Mouse (Mus musculus): ENCODE data around the gene Pip5k1c. TPM values are rescaled to one million over a fixed set of nuclear protein-coding genes. Genes with fewer than 3 reads are reported as not detected.

Gene Pip5k1c
- polyA plus RNA-seq, 1 experiment from 2014 or later = 32.0 TPM

DNA sequence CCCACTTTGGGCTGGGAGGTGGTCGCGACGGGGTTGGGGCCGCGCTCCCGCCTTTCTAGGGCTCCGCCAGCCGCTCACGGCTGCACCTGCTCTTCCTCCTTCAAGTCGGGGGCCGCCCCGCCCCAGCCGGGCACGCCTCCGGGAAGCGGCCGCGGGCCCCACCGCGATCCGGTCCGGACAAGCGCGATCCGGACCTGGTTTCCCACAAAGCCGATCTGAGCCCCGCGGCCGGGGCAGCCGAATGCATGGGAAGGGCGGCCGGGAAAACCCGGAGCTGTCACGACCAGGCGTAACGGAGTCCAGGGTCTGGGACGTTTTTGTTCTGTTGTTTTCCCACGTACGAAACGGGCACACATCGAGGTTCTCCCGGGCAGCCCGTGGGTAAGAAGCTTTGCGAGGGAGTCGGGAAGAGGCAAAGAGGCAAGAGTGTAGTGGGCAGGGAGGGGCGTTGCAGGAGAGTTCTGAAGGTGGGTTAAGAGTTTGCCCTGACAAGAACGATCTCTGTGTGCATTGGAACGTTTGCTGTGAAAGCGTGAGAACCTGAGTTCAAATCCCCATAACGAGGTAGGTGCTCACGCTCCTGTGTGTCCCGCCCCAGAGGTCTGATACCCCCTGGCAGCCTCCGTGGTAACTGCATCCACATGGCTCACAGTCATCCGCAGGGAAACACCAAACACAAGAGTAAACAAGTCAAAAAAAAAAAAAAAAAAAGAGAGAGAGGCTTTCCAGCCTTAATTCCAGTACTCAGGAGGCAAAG, 6.9 kb upstream of the Pip5k1c start:
- Histone ChIP-seq H3K4me2 (peak overlapping the region; percentile 77), H3K9ac (peak overlapping the region; percentile 76), H3K36me3 (no peaks in the 10 kb centered on the region), H3K9me3 (no peaks in the 10 kb centered on the region), H3K27ac (replicated peaks) (no peak overlapping the region), H3K27me3 (replicated peaks) (peaks cover 81% of the 10 kb centered on the region), H3K4me1 (peaks cover 17% of the 10 kb centered on the region), H3K4me3 (peak overlapping the region; percentile 51)
- peak; percentile 77 for ATAC-seq (ENCODE audit: extremely low read depth, insufficient number of reproducible peaks, low FRiP score, low TSS enrichment)
- 1% methylated on average over 53 of the region's 54 CpGs for WGBS

DNA sequence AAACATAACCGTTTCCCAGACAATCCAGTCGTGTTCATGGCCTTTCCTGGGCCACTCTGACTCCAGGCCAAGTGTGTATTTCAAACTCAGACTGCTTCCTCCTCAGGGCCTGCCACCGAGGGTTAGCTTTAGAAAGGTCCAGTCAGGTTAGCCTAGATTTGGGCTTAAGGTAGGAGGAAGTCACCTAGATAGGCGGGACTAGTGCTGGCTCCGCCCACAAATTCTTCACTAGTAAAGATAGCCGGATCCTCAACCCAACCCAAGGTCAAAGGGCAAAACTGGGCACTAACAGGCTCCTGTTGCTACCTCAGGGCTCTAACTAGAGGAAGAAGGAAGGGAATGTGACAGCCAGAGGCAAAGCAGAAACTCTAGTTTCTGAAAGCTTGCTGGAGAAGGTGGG, 6.2 kb upstream of the Pip5k1c start:
- no peak overlapping the region for H3K4me3 ChIP-seq
- H3K27me3 ChIP-seq (replicated peaks) = peaks cover 81% of the 10 kb centered on the region
- H3K4me1 ChIP-seq = peaks cover 23% of the 10 kb centered on the region
- 42% methylated on average over 6 of the region's 6 CpGs for WGBS
- H3K9me3 ChIP-seq = no peaks in the 10 kb centered on the region
- no peak overlapping the region for H3K9ac ChIP-seq
- no peak overlapping the region; the same call in 1 of the 2 replicates for H3K4me2 ChIP-seq
- H3K36me3 ChIP-seq = no peaks in the 10 kb centered on the region
- no peak for ATAC-seq (ENCODE audit: extremely low read depth, insufficient number of reproducible peaks, low FRiP score, low TSS enrichment)
- H3K27ac ChIP-seq (replicated peaks) = no peak overlapping the region

DNA sequence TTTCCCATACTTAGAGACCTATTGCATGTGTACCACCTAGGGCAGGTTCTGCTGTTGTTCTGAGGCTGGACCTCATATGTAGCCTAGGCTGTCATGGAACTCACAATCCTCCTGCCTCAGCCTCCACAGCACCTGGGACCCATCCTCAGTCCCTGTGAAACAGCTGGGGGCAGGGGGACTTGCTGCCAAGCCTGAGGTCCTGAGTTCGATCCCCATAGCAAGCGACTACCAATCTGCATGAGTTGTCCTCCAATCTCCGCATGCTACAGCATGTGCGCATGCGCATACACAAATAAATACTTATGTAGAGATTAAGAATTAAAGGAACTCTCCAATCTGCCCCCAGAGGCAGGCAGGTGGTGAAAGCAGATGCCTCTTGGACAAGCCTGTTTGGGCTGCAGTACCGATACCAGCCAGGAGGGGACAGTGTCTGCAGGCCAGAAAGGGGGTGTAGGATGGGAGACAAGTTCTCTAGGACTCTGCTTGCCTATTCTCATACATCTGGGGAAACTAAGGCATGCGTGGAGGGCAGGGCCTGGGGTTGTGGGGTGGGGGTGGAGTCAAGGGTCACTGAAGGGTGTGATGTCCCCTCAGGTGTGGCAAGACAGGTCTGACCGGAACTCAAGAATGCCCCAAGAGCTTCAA, 5.1 kb upstream of the Pip5k1c start:
- Histone ChIP-seq H3K4me3 (no peak overlapping the region), H3K27me3 (replicated peaks) (peaks cover 74% of the 10 kb centered on the region), H3K9me3 (no peaks in the 10 kb centered on the region), H3K4me1 (peaks cover 23% of the 10 kb centered on the region), H3K4me2 (no peak overlapping the region), H3K36me3 (no peaks in the 10 kb centered on the region), H3K9ac (no peak overlapping the region), H3K27ac (replicated peaks) (no peak overlapping the region)
- WGBS = 52% methylated on average over 8 of the region's 8 CpGs
- no peak for ATAC-seq (ENCODE audit: extremely low read depth, insufficient number of reproducible peaks, low FRiP score, low TSS enrichment)

DNA sequence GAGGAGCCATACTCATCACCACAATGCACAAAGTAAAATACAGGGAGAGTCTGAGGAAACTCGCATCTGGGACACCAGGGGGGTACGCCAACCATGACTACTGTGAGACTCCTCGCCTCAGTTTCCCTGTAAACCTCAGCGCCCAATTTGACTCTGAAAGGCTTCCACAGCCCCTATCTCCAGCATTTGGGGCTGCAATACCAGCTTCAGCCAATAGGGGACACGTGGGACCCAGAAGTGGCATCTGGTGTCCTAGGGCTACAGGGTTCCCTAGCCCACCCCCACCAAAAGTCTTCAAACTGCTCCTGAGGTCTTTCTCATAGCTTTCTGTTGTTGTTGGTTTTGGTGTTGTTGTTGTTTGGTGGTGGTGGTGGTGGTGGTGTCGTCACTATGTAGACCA, 4.2 kb upstream of the Pip5k1c start:
- no peak overlapping the region for H3K9ac ChIP-seq
- H3K4me2 ChIP-seq = no peak overlapping the region
- no peak overlapping the region for H3K27ac ChIP-seq (replicated peaks)
- peaks cover 25% of the 10 kb centered on the region for H3K4me1 ChIP-seq
- no peak for ATAC-seq (ENCODE audit: extremely low read depth, insufficient number of reproducible peaks, low FRiP score, low TSS enrichment)
- H3K36me3 ChIP-seq = no peaks in the 10 kb centered on the region
- peaks cover 65% of the 10 kb centered on the region for H3K27me3 ChIP-seq (replicated peaks)
- no peak overlapping the region for H3K4me3 ChIP-seq
- 22% methylated on average over 6 of the region's 6 CpGs for WGBS
- H3K9me3 ChIP-seq = no peaks in the 10 kb centered on the region

DNA sequence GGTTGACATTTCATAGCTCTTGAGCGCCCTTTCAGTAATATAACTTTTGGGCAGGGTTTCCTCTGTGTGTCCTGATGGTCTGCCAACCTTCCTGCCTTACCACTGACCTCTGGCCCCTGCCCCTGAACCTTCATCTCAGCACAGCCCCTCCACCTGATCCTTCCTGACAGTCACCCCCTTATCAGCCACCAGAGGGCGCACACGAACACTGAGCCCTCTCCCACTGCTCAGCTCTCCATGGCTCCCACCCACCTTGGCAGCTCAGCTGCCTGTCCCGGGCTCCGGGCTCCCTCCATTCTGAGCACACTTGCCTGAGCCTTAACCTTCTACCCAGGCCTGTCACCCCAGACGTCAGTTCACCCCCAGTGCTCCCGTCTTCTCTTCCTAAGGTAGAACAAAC, 3.5 kb upstream of the Pip5k1c start:
- H3K36me3 ChIP-seq = no peaks in the 10 kb centered on the region
- peak overlapping the region; percentile 44; the same call in 1 of the 2 replicates for H3K9ac ChIP-seq
- no peak overlapping the region for H3K4me2 ChIP-seq
- 2% methylated on average over 7 of the region's 7 CpGs for WGBS
- H3K27me3 ChIP-seq (replicated peaks) = peaks cover 58% of the 10 kb centered on the region
- no peak overlapping the region for H3K27ac ChIP-seq (replicated peaks)
- no peaks in the 10 kb centered on the region for H3K9me3 ChIP-seq
- H3K4me3 ChIP-seq = no peak overlapping the region
- peaks cover 32% of the 10 kb centered on the region for H3K4me1 ChIP-seq
- no peak for ATAC-seq (ENCODE audit: extremely low read depth, insufficient number of reproducible peaks, low FRiP score, low TSS enrichment)

DNA sequence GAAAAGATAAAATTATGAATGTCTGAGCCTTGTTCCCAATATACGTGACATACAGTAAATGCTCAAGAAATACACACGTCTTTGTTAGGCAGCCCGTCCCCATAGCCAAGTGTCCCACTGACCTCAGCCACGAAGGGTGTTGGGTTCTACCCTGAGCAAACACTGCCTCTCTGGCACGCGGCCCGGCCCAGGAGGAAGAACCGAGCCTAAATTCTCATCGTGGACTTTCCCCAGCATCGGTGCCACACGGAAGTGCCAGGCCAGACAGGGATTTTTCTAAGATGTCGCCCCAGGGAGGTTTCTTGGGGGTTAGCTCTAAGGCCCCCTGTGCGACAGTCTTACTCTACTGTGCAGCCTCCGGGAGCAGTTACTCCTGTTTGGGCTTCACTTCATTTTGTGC, 3.0 kb upstream of the Pip5k1c start:
- Histone ChIP-seq H3K27ac (replicated peaks) (no peak overlapping the region), H3K9ac (no peak overlapping the region), H3K36me3 (no peaks in the 10 kb centered on the region), H3K27me3 (replicated peaks) (peaks cover 53% of the 10 kb centered on the region), H3K9me3 (no peaks in the 10 kb centered on the region), H3K4me3 (no peak overlapping the region), H3K4me2 (no peak overlapping the region), H3K4me1 (peaks cover 37% of the 10 kb centered on the region)
- no peak for ATAC-seq (ENCODE audit: extremely low read depth, insufficient number of reproducible peaks, low FRiP score, low TSS enrichment)
- WGBS = 56% methylated on average over 14 of the region's 14 CpGs

DNA sequence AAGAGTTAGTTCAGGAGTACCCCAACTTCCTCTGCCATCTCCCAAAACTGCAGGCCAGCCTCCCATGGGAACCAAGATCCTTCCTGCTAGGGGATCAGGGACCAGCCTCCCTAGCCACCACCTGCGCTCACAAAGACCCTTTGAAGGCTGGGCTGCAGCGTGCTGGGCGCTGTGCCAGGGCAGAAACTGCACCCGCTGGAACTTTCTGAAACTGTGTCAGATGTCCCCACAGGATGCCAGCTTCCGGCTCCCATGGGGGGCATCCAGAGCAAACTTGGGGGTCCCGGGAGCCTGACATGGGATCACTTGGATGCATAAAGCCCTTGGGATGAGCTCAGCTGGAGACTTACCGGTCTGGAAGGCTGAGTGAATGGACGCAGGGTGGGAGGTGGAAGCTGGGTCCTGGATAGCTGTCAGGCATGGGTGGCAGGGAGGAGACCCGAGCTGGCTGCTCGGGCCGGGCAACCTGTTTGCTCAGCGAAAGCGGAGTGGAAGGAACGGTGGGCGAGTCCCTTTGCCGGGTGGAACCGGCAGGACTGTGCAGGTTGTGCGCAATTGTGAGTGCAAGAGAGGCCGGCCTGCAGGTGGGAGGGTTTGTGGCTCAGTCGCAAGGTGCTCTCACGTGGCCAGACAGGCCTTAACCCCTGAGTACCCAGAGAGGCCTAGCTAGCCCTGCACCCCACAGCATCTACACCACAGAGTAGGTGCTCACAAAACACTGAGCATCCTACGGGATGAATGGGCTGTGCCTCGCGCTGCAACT, 1.9 kb upstream of the Pip5k1c start:
- no peak overlapping the region for H3K4me2 ChIP-seq
- H3K27me3 ChIP-seq (replicated peaks) = peaks cover 45% of the 10 kb centered on the region
- ATAC-seq (ENCODE audit: extremely low read depth, insufficient number of reproducible peaks, low FRiP score, low TSS enrichment) = no peak
- 22% methylated on average over 24 of the region's 24 CpGs for WGBS
- H3K36me3 ChIP-seq = no peaks in the 10 kb centered on the region
- no peak overlapping the region for H3K9ac ChIP-seq
- H3K9me3 ChIP-seq = no peaks in the 10 kb centered on the region
- H3K4me3 ChIP-seq = no peak overlapping the region
- H3K27ac ChIP-seq (replicated peaks) = no peak overlapping the region
- peaks cover 41% of the 10 kb centered on the region for H3K4me1 ChIP-seq

DNA sequence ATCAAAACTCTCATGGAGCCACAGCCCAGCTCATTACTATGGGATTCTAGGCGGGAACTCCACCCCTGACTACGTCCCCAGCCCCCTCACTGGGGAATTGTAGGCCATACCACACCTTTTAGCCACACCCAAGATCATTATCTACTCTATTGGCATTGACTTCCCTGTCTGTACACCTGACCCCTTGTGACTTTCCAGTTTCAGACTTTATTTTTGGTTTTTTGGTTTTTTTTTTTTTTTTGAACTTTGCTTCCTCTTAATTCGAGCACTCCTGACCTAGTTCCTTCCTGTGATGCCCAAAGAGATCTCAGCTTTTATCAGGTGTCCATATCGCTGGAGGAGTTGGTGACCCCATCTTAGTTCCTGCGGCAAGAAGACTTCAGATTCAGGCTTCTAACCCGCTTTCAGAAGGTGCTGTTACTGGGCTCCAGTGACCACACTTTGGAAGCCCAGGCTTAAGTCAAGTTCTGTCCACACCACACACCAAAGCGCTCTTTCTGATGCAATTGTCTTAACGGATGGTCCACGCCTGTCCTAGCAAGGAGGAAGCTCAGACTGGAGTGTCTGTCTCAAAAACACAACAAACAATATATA, 1.2 kb upstream of the Pip5k1c start, which contains the start of gene Tjp3:
Gene Tjp3, minus strand, starts transcription at position 71 of the 594 bp plus-strand sequence.
- no peak for ATAC-seq (ENCODE audit: extremely low read depth, insufficient number of reproducible peaks, low FRiP score, low TSS enrichment)
- peak within 1 kb of the TSS; percentile 99 for H3K4me2 ChIP-seq
- H3K27me3 ChIP-seq (replicated peaks) = peaks cover 45% of the 10 kb centered on the region
- 68% methylated on average over 9 of the region's 9 CpGs for whole genome bisulfite sequencing
- H3K4me3 ChIP-seq = peak within 1 kb of the TSS; percentile 91; the same call in 1 of the 2 replicates
- no peak within 1 kb of the TSS for H3K9ac ChIP-seq
- no peak within 1 kb of the TSS for H3K27ac ChIP-seq (replicated peaks)
- H3K9me3 ChIP-seq = no peaks in the 10 kb centered on the region
- H3K4me1 ChIP-seq = peaks cover 40% of the 10 kb centered on the region
- peaks cover 2% of the 10 kb centered on the region; the same call in 1 of the 2 replicates for H3K36me3 ChIP-seq

DNA sequence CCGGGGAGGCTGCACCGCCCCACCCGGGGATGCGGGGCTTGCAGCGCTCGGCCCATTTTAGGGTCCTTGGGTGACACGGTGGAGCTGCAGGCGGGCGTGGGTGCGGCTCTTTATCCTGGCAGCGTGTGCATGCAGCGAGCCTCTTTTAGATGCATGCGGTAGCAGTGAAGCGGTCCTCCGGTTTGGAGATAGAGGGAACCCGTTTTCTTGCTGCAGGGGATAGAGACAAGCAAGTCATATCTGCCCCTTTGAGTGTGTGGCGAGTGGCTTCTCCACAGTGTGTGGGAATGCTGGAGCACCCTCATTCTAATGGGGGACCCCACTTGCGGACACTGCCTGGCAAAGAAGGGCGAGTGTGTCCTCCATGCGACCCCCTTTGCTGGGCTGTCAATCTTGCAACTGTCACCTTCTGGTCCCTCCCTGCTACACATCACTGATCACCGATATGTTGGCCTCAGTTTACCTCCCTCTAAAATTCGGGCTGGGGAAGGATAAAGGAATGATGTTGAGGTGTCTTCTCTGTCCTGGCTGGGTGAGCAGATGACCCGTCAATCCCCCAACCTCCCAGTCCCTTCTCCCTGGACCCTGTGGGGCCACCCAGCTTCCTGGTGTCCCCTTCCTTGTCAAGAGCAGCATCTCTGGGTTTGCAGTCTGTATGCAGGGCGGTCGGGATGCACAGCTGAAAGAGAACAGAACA, 719 bp downstream of the Pip5k1c start:
- ATAC-seq (ENCODE audit: extremely low read depth, insufficient number of reproducible peaks, low FRiP score, low TSS enrichment) = peak; percentile 2; the same call in 1 of the 2 replicates
- Histone ChIP-seq H3K4me3 (peak overlapping the region; percentile 91), H3K9me3 (no peaks in the 10 kb centered on the region), H3K27me3 (replicated peaks) (peaks cover 28% of the 10 kb centered on the region), H3K36me3 (peaks cover 5% of the 10 kb centered on the region; the same call in 1 of the 2 replicates), H3K27ac (replicated peaks) (peak overlapping the region; percentile 87), H3K4me1 (peaks cover 55% of the 10 kb centered on the region), H3K4me2 (peak overlapping the region; percentile 99), H3K9ac (peak overlapping the region; percentile 90)
- 5% methylated on average over 25 of the region's 25 CpGs for WGBS

DNA sequence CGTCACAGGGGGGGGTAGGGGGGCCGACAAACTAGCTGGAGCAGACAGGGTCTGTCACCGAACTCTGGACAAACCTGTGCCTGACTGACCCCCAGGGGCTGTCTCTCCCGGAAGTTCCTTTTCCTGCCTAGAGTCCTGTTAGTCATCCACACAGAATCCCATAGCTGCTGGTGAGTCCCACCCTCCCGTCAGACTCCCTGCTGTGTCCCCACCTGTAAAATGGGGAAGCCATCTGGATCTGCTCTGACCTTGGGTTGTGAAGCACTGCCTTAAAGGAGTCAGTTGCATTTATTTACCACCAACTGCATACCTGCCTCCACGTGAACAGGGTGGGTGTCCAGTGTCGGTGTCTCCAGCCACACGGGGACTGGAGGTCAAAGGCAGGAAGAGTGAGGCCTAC, 1.7 kb downstream of the Pip5k1c start:
- Histone ChIP-seq H3K4me1 (peaks cover 63% of the 10 kb centered on the region), H3K4me2 (peak overlapping the region; percentile 99), H3K27ac (replicated peaks) (peak overlapping the region; percentile 28; the same call in 1 of the 2 replicates), H3K4me3 (peak overlapping the region; percentile 91), H3K9ac (peak overlapping the region; percentile 90), H3K36me3 (peaks cover 5% of the 10 kb centered on the region; the same call in 1 of the 2 replicates), H3K9me3 (no peaks in the 10 kb centered on the region), H3K27me3 (replicated peaks) (peaks cover 25% of the 10 kb centered on the region)
- ATAC-seq (ENCODE audit: extremely low read depth, insufficient number of reproducible peaks, low FRiP score, low TSS enrichment) = no peak
- WGBS = 41% methylated on average over 8 of the region's 8 CpGs

Measured in heart, embryonic 13.5 days (tissue).